Mouse (Mus musculus): ENCODE measurements at regions not wholly inside any gene's neighbourhood (a gene's known extent, or its start where the extent isn't known, plus 50 kb on each side); places are given as distances from the start of the nearest gene placed in this dataset.

GRCm38 (mm10) chr1:193946953-193947586 is 577.0 kb upstream of the Camk1g start:
- ATAC-seq (replicated peaks; ENCODE audit: low FRiP score) (no peak), DNase-seq (ENCODE audit: low spot score) (no peak)
- Histone ChIP-seq H3K9ac (ENCODE audit: low read depth, low read length) (no peak overlapping the region), H3K36me3 (ENCODE audit: control insufficient read depth, insufficient read depth, low read length) (no peaks in the 10 kb centered on the region), H3K27me3 (replicated peaks; ENCODE audit: control insufficient read depth, insufficient read depth, low read length) (no peaks in the 10 kb centered on the region), H3K9me3 (ENCODE audit: control insufficient read depth, low read length) (no peaks in the 10 kb centered on the region), H3K4me1 (replicated peaks; ENCODE audit: control insufficient read depth, insufficient read depth, low read length) (no peaks in the 10 kb centered on the region), H3K4me2 (no peak overlapping the region), H3K27ac (ENCODE audit: low read depth, low read length) (no peak overlapping the region), H3K4me3 (ENCODE audit: low read depth, low read length) (no peak overlapping the region)
- 74% methylated on average over 6 of the region's 6 CpGs for WGBS

GRCm38 (mm10) chr1:193935969-193936368 is 565.9 kb upstream of the Camk1g start:
- H3K27me3 ChIP-seq (replicated peaks; ENCODE audit: control insufficient read depth, insufficient read depth, low read length) = no peaks in the 10 kb centered on the region
- no peaks in the 10 kb centered on the region for H3K4me1 ChIP-seq (replicated peaks; ENCODE audit: control insufficient read depth, insufficient read depth, low read length)
- no peaks in the 10 kb centered on the region for H3K9me3 ChIP-seq (ENCODE audit: control insufficient read depth, low read length)
- no peak overlapping the region for H3K4me3 ChIP-seq (ENCODE audit: low read depth, low read length)
- H3K9ac ChIP-seq (ENCODE audit: low read depth, low read length) = no peak overlapping the region
- no peaks in the 10 kb centered on the region for H3K36me3 ChIP-seq (ENCODE audit: control insufficient read depth, insufficient read depth, low read length)
- no peak for DNase-seq (ENCODE audit: low spot score)
- 85% methylated on average over 2 of the region's 2 CpGs for WGBS
- H3K27ac ChIP-seq (ENCODE audit: low read depth, low read length) = no peak overlapping the region
- no peak overlapping the region for H3K4me2 ChIP-seq
- no peak for ATAC-seq (replicated peaks; ENCODE audit: low FRiP score)

GRCm38 (mm10) chr1:193934308-193934707 is 564.2 kb upstream of the Camk1g start:
- WGBS = 41% methylated on average over 1 of the region's 1 CpGs
- ATAC-seq (replicated peaks; ENCODE audit: low FRiP score) (no peak; the same call in 1 of the 2 replicates), DNase-seq (ENCODE audit: low spot score) (no peak)
- no peaks in the 10 kb centered on the region for H3K27me3 ChIP-seq (replicated peaks; ENCODE audit: control insufficient read depth, insufficient read depth, low read length)
- no peak overlapping the region for H3K4me2 ChIP-seq
- no peak overlapping the region for H3K4me3 ChIP-seq (ENCODE audit: low read depth, low read length)
- H3K9me3 ChIP-seq (ENCODE audit: control insufficient read depth, low read length) = no peaks in the 10 kb centered on the region
- H3K9ac ChIP-seq (ENCODE audit: low read depth, low read length) = no peak overlapping the region
- no peaks in the 10 kb centered on the region for H3K4me1 ChIP-seq (replicated peaks; ENCODE audit: control insufficient read depth, insufficient read depth, low read length)
- H3K27ac ChIP-seq (ENCODE audit: low read depth, low read length) = no peak overlapping the region
- no peaks in the 10 kb centered on the region for H3K36me3 ChIP-seq (ENCODE audit: control insufficient read depth, insufficient read depth, low read length)

GRCm38 (mm10) chr1:193931131-193931729 is 561.1 kb upstream of the Camk1g start:
- H3K36me3 ChIP-seq (ENCODE audit: control insufficient read depth, insufficient read depth, low read length) = no peaks in the 10 kb centered on the region
- no peak overlapping the region for H3K9ac ChIP-seq (ENCODE audit: low read depth, low read length)
- no peaks in the 10 kb centered on the region for H3K27me3 ChIP-seq (replicated peaks; ENCODE audit: control insufficient read depth, insufficient read depth, low read length)
- H3K27ac ChIP-seq (ENCODE audit: low read depth, low read length) = no peak overlapping the region
- H3K4me1 ChIP-seq (replicated peaks; ENCODE audit: control insufficient read depth, insufficient read depth, low read length) = no peaks in the 10 kb centered on the region
- H3K9me3 ChIP-seq (ENCODE audit: control insufficient read depth, low read length) = no peaks in the 10 kb centered on the region
- 67% methylated on average over 5 of the region's 5 CpGs for WGBS
- DNase-seq (ENCODE audit: low spot score) (no peak), ATAC-seq (replicated peaks; ENCODE audit: low FRiP score) (no peak)
- H3K4me3 ChIP-seq (ENCODE audit: low read depth, low read length) = no peak overlapping the region
- no peak overlapping the region for H3K4me2 ChIP-seq

- Histone ChIP-seq H3K4me3 (ENCODE audit: low read depth, low read length) (no peak overlapping the region), H3K4me2 (no peak overlapping the region), H3K27me3 (replicated peaks; ENCODE audit: control insufficient read depth, insufficient read depth, low read length) (no peaks in the 10 kb centered on the region), H3K4me1 (replicated peaks; ENCODE audit: control insufficient read depth, insufficient read depth, low read length) (no peaks in the 10 kb centered on the region), H3K36me3 (ENCODE audit: control insufficient read depth, insufficient read depth, low read length) (no peaks in the 10 kb centered on the region), H3K9me3 (ENCODE audit: control insufficient read depth, low read length) (no peaks in the 10 kb centered on the region), H3K27ac (ENCODE audit: low read depth, low read length) (no peak overlapping the region), H3K9ac (ENCODE audit: low read depth, low read length) (no peak overlapping the region)
- 64% methylated on average over 4 of the region's 4 CpGs for WGBS
- ATAC-seq (replicated peaks; ENCODE audit: low FRiP score) (no peak), DNase-seq (ENCODE audit: low spot score) (no peak)
These were observed 558.5 kb upstream of the Camk1g start for GRCm38 (mm10) chr1:193928607-193929006.

- no peak overlapping the region for H3K9ac ChIP-seq (ENCODE audit: low read depth, low read length)
- H3K27me3 ChIP-seq (replicated peaks; ENCODE audit: control insufficient read depth, insufficient read depth, low read length) = no peaks in the 10 kb centered on the region
- no peak overlapping the region for H3K4me2 ChIP-seq
- H3K4me1 ChIP-seq (replicated peaks; ENCODE audit: control insufficient read depth, insufficient read depth, low read length) = no peaks in the 10 kb centered on the region
- DNase-seq (ENCODE audit: low spot score) (no peak), ATAC-seq (replicated peaks; ENCODE audit: low FRiP score) (no peak)
- WGBS = 59% methylated on average over 4 of the region's 4 CpGs
- no peaks in the 10 kb centered on the region for H3K9me3 ChIP-seq (ENCODE audit: control insufficient read depth, low read length)
- no peaks in the 10 kb centered on the region for H3K36me3 ChIP-seq (ENCODE audit: control insufficient read depth, insufficient read depth, low read length)
- H3K4me3 ChIP-seq (ENCODE audit: low read depth, low read length) = no peak overlapping the region
- no peak overlapping the region for H3K27ac ChIP-seq (ENCODE audit: low read depth, low read length)
These were observed 552.7 kb upstream of the Camk1g start for GRCm38 (mm10) chr1:193922756-193923155.

DNA sequence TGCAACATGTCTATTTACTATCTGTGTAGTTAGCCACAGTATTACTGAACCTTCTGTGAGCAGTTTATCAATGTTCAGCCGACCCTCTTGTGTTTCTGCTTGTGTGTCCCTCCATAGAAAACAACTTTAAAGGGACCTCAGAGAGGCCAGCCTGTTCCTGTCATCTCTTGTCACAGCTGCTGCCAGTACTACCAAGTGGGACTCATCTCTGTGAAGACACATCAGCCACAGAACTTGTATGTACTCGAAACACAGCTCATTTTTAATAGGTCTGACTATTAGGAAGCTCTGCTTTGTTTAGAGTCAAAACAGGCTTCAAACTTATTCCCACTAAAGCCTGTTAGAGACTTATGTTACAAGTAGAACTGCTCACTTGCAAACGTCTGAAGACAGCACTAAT is 549.1 kb upstream of the Camk1g start:
- 48% methylated on average over 3 of the region's 3 CpGs for WGBS
- Histone ChIP-seq H3K27me3 (replicated peaks; ENCODE audit: control insufficient read depth, insufficient read depth, low read length) (no peaks in the 10 kb centered on the region), H3K9ac (ENCODE audit: low read depth, low read length) (no peak overlapping the region), H3K4me2 (no peak overlapping the region), H3K4me3 (ENCODE audit: low read depth, low read length) (no peak overlapping the region), H3K27ac (ENCODE audit: low read depth, low read length) (no peak overlapping the region), H3K4me1 (replicated peaks; ENCODE audit: control insufficient read depth, insufficient read depth, low read length) (no peaks in the 10 kb centered on the region), H3K9me3 (ENCODE audit: control insufficient read depth, low read length) (no peaks in the 10 kb centered on the region), H3K36me3 (ENCODE audit: control insufficient read depth, insufficient read depth, low read length) (no peaks in the 10 kb centered on the region)
- ATAC-seq (replicated peaks; ENCODE audit: low FRiP score) (no peak), DNase-seq (ENCODE audit: low spot score) (no peak)

- ATAC-seq (replicated peaks; ENCODE audit: low FRiP score) = no peak
- Histone ChIP-seq H3K9me3 (ENCODE audit: control insufficient read depth, low read length) (no peaks in the 10 kb centered on the region), H3K27ac (ENCODE audit: low read depth, low read length) (no peak overlapping the region), H3K9ac (ENCODE audit: low read depth, low read length) (no peak overlapping the region), H3K4me3 (ENCODE audit: low read depth, low read length) (no peak overlapping the region), H3K4me2 (no peak overlapping the region), H3K27me3 (replicated peaks; ENCODE audit: control insufficient read depth, insufficient read depth, low read length) (no peaks in the 10 kb centered on the region), H3K4me1 (replicated peaks; ENCODE audit: control insufficient read depth, insufficient read depth, low read length) (no peaks in the 10 kb centered on the region), H3K36me3 (ENCODE audit: control insufficient read depth, insufficient read depth, low read length) (no peaks in the 10 kb centered on the region)
- DNase-seq (ENCODE audit: low spot score) = no peak
These were observed 535.6 kb upstream of the Camk1g start for GRCm38 (mm10) chr1:193905711-193906110.

DNA sequence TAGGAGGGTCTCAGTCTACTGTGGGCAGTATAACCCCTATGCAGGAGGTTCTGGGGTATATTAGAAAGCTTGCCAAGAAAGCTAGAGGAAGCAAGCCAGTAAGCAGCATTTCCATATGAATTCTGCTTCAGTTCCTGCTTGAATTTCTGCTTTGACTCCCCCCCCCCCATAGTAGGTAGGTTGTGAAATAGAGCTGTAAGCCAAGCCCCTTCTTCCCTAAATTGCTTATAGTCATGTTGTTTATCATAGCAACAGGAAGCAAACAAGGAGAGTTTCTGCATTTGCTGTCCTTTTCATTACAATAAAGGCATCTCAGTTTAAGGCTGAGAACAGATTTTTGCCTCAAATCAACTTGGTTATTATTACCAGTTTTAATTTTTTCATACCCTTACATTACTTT is 524.0 kb upstream of the Camk1g start:
- Histone ChIP-seq H3K27ac (ENCODE audit: low read depth, low read length) (no peak overlapping the region), H3K4me3 (ENCODE audit: low read depth, low read length) (no peak overlapping the region), H3K27me3 (replicated peaks; ENCODE audit: control insufficient read depth, insufficient read depth, low read length) (no peaks in the 10 kb centered on the region), H3K36me3 (ENCODE audit: control insufficient read depth, insufficient read depth, low read length) (no peaks in the 10 kb centered on the region), H3K4me2 (no peak overlapping the region), H3K9me3 (ENCODE audit: control insufficient read depth, low read length) (no peaks in the 10 kb centered on the region), H3K9ac (ENCODE audit: low read depth, low read length) (no peak overlapping the region), H3K4me1 (replicated peaks; ENCODE audit: control insufficient read depth, insufficient read depth, low read length) (no peaks in the 10 kb centered on the region)
- ATAC-seq (replicated peaks; ENCODE audit: low FRiP score) = no peak
- no peak for DNase-seq (ENCODE audit: low spot score)

Data from liver, embryonic 11.5 days (tissue).